Mouse (Mus musculus) c-Kit-negative CD71-positive TER-119-positive erythroid progenitor cells, embryonic 14.5 days (primary cell): ENCODE results near the gene Atr.

Source experiments
- DNase-seq: peaks from one replicate; pipeline ENCODE4 v3.0.0-alpha.2; 2013; ENCODE audit warnings: low read depth, low spot score

Atr gene

DNA sequence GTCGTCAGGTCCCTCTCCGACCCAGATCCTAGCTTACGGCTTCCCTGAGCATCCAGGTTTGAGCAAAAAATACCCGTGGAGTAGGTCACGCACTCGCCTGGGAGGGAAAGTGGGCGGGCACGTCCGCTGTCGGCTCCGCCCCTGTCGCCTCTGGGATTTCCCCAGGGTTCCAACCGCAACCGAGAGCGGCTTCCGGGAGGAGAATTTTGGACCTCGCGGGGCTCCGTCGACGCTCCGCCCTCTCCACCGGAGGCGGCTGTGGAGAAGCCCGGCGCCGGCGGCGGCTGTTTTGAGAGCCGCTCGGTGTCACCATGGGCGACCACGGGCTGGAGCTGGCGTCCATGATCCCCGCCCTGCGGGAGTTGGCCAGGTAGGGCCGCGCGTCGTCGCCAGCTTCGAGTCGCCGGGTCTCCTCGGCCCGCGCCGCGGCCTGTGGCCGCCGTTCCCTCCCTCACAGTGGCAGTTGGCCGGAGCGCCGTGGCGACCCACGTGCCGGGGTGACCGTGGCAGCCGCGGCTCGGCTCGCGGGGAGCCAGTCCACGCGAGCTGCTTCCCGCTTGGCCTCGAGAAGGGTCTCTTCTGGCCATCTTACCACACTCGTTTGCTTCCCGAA is at the start of gene Atr:
Gene Atr (plus strand): TSS at position 184 of the 613 bp plus-strand sequence.
- peak; percentile 90 for DNase-seq

DNA sequence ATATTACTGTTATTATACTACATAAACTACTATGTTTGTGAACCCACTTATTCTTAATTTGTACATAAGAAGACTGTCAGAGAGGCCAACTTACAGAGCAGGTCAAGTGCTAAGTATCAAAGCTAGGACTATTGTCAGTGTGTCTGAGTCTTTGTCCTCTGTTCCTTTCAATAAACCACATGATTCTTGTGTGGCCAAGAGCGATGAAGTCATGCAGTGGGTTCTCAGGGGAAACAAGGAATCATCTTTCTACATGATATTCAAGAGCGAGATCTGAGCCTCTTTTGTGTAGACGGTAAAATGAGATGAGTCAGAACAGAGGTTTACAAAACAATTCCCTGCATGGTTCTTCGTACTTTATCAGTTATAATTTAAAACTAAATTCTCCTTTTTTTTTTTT is 47.8 kb upstream of the Atr start:
- DNase-seq: no peak

DNA sequence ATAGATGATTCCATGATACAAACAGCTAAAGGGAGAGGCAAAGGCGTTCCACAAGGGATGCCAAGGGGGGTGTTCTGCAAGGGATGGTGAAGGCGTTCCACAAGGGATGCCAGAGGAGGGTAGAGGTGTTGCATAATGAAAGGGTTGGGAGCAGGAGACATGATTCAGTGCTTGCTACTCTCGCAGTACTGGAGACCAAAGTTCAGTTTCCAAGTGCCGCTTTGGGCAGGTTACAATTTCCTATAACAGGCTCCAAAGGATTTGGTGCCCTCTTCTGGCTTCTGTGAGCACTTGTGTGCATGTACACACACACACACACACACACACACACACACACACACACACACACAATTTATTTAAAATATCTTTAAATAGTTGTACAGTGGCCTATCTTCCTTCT is 45.6 kb upstream of the Atr start:
- no peak for DNase-seq

DNA sequence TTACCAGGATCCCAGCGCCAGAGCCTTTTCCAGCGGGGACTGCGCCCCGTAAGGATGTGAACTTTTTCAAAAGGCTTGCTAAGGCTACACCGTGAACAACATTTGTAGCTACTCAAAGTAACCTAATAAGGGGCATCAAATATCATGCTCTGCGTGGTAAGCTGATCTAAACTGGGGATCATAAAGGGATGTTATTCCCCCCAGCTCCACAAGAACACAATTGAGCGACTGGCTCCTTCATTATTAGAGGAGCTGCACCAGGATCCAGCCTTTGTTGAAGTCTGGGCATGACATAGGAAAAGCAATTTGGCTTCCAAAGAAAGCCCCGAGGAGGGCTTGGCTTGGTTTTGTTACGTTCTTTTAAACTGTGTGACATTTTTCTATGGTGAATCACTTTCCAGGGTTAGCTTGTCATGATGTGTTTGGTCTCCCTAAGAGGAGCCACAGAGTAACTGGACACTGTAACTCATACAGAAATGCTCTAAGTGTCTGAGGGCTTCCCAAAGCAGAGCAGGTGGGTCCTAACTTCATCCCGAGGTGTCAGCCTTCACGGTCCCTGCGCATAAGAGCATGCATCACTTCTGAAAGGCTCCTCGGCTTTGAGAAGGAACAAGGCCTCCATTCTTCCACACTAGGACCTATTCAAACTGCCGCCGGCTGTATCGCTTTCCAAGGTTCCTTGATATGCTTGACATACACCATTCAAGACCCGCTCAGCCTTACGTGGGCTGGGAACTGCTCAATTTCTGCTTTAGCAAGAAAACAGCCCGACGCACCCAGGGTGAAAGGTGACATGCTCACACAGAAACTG is 43.5 kb upstream of the Atr start:
- DNase-seq: no peak

- DNase-seq: no peak
Observed at GRCm38 (mm10) chr9:95815015-95815673, 42.3 kb upstream of the Atr start.

DNA sequence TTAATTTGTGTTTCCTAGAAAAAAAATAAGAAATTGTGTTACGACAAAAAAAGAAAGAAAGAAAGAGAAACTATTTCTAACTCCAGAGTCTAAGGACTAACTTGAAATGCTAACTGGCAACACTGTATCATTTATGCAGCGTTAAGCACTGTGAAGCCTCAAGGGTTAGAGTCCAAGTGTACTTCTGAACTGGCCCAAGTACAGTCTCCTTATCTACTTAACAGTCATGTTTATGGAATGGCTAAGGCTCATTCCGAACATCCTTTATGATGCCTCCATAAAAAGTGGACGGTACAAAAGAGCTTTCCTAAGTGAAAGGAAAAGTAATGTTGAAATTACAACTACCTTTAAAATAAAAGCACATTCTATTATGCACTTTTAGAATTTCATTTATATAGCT is 41.7 kb upstream of the Atr start:
- no peak for DNase-seq

- DNase-seq: no peak
Observed at GRCm38 (mm10) chr9:95822531-95822930, 34.9 kb upstream of the Atr start.

- no peak for DNase-seq
Observed at GRCm38 (mm10) chr9:95827565-95827964, 29.8 kb upstream of the Atr start.

GRCm38 (mm10) chr9:95832758-95833157 is 24.6 kb upstream of the Atr start:
- DNase-seq: no peak

DNA sequence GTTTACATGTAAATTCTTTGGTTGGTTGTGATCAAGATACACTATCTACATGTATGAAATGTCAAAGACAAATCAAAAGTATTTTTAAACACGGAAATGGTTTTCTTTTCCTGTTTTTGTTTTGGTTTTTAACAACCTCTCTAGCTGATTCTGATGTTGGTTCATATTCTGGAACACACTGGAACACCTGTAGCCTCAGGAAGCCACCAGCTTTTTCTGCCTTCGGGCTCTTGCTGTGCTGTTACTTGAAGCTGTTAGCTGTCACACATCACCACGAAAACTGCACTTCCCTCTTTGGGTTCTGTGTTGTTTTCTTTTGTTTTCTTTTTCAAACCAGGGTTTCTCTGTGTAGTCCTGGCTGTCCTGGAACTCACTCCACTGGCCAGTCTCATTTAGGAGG is 22.6 kb upstream of the Atr start:
- DNase-seq: no peak

GRCm38 (mm10) chr9:95835741-95836140 is 21.7 kb upstream of the Atr start:
- DNase-seq: no peak

DNA sequence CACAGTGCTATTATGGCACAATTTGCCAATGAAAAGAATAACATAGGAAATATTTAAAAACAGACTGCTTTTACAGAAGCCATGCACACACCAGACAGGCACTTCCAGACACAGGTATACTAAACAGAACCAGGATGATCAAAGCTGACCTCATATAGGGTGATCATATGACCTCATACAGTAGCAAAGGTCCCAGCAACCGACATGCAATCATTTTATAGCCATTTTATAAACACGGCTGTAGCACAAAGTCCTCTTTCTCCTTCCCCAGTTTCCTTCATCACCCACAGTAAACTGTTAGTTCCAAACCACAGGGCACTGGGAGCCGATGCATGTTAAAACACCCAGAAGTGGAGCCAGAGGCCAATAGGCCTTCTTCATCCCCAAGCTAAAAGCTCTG is 18.0 kb upstream of the Atr start:
- no peak for DNase-seq

DNA sequence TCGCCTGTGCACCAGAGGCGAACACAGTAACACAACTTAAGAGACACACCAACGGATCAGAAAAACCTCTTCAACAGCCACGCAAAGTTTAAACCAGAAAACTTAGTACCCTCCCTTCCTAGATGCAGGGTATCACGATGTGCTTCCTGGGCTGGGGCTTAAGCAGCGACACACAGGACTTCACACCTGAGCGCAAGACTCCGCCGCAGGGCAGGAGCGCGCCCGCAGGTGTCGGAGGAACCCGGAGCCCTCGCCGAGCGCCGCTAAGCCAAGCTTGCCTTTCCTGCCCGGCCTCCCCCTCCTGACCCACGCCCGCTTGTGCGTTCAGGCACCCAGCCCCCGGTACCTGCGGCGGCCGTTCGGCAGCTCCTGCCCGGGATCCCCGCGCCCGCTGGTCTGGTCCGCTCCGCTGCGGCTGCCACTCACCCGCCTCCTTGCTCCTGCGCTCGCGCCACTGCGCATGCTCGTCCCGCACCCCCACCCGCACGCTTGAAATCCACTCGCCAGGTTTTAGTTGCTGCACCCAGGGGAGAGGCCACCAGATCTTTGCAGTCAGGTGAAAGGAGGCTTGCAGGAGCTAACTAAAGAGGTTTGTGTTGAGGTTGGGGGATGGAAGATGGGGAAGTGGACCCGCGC is 12.5 kb upstream of the Atr start, which contains the start of gene Pls1:
Gene Pls1 (minus strand): TSS at position 487 of the 636 bp plus-strand sequence.
- no peak for DNase-seq

- DNase-seq: no peak
Observed at GRCm38 (mm10) chr9:95845711-95846110, 11.7 kb upstream of the Atr start.

GRCm38 (mm10) chr9:95851671-95852070 is 5.7 kb upstream of the Atr start:
- DNase-seq: no peak

DNA sequence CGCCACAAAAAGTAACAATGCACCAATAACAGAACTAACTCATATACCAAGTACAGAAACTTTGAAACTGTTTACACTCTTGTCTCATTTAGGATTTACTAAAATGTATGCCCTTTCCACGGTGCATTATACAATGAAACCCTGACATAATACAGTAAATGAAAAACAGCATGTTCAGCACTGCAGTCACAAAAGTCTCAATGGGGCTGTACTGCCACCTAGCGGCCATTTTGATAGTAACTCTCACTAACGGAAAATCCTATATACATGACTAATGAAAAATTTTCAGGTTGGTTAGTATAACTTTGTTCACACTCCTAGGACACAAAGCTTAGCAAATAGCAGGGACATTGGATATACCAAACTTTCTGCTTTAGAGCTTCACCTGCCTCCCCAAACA is 4.5 kb upstream of the Atr start:
- peak; percentile 69 for DNase-seq

GRCm38 (mm10) chr9:95854891-95855290 is 2.5 kb upstream of the Atr start:
- DNase-seq: no peak

- DNase-seq: no peak
Observed at GRCm38 (mm10) chr9:95856004-95856403, 1.4 kb upstream of the Atr start.

- DNase-seq: peak; percentile 47
Observed at GRCm38 (mm10) chr9:95858027-95858570, 702 bp downstream of the Atr start.

DNA sequence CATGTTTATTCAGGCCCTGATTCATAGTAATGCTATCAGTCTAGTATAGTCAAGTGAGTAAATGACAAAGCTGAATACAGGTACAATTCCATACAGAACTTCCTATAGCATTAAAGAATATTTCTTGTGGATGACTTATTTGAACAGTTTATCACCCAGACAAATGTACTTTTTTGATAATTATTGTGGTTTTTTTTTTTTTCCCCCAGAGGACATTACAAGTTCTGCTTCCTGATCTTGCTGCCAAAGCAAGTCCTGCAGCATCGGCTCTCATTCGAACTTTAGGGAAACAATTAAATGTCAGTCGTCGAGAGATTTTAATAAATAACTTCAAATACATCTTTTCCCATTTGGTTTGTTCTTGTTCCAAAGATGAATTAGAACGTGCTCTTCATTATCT is 20.8 kb downstream of the Atr start:
- DNase-seq: no peak

DNA sequence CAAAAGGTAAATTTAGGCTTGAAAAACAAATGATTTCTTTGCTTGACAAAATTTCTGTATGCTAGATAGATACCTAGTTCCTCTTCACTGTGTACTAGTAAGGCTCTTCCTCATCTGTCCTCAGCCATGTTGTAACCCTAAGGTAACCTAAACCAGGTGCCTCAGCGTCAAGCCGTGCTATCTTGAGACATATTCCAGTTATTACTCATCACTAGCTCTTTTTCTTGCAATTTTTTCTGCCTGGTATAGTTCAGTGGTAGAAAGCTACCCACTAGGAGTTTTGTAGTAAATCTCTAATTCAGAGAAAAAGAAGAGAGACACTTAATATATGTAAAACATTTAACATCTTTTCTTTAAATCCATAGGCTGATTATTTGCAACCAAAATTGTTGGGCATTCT is 25.4 kb downstream of the Atr start:
- no peak for DNase-seq

- no peak for DNase-seq
Observed at GRCm38 (mm10) chr9:95897392-95897791, 40.0 kb downstream of the Atr start.
